Mouse (Mus musculus) splenic B cell, adult 2 months (primary cell): ENCODE measurements around the gene Zfp663.

Source experiments
- DNase-seq: peaks from one replicate; pipeline ENCODE4 v3.0.0-alpha.2; 2011; ENCODE audit warnings: low read depth, low spot score
- H3K27me3 ChIP-seq: 2 replicates; pipeline ENCODE4 v1.6.1; 2012; ENCODE audit warnings: mild to moderate bottlenecking, low read length, moderate library complexity, mixed read lengths; ENCODE audit not compliant: control insufficient read depth, poor library complexity, insufficient read depth, severe bottlenecking
- H3K36me3 ChIP-seq: 2 replicates; pipeline ENCODE4 v1.6.1; 2012; ENCODE audit warnings: mild to moderate bottlenecking, low read length, moderate library complexity, mixed read lengths; ENCODE audit not compliant: control insufficient read depth, poor library complexity, insufficient read depth, severe bottlenecking

The Zfp663 gene

DNA sequence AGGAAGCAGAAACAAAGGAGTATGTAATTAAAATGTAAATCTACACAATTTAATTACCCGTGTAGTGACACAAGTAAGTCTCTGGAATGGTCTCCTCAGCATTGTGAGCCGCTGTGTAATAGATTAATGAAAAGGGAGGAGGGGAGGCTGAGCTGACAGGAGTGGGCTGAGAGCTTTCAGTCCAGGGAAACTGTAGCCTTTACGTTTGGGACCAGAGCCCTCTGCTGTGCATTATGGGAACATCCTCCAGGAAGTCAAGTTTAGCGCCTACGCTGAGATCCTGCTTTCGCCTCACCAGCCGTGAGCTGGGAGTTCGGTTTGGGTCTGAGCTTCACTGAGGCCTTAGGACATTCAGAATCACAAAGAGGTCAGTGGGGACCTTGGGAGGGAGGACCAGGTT is 19.1 kb downstream of the Zfp663 start:
- Histone ChIP-seq H3K27me3 (no peaks in the 10 kb centered on the region; the same call in 1 of the 2 replicates), H3K36me3 (no peaks in the 10 kb centered on the region)
- DNase-seq: no peak

DNA sequence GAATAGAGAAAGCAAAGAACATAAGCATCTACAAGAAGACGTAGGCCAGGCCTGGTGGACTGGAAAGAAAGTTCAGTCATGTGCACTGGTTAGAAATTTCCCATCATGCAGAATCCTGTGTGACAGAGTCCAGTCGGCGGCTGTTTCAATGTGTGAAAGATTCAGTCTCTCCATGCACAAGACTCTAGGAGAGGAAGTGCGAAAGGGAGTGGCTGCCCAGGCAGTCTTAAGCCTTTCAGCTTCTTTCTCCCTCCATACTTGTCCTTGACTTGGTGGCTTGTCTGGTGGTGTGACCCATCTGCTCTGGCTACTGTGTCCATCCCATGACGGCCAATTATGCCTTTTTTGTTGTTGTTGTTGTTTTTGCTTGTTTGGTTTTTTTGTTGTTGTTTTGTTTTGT is 22.3 kb downstream of the Zfp663 start:
- H3K27me3 ChIP-seq: no peaks in the 10 kb centered on the region
- DNase-seq: no peak

DNA sequence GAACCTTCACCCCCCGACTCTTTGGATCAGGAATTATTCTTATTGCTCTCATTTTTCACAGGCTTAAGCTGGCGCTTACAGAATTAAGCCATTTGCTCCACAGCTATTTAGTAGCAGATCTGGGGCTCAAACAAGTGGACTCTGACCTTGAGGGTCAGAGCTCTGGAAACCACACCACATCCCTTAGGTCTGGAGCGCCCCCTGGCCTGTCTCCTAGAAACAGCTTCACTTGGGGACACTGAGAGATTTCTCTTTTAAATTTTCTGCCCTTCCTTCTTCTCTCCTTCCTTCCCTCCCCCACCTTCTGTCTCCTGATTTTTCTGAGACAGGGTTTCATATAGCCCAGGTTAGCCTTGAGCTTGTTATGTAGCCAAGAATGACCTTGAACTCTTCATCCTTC is 31.3 kb downstream of the Zfp663 start:
- peak; percentile 60 for DNase-seq
- Histone ChIP-seq H3K27me3 (no peaks in the 10 kb centered on the region), H3K36me3 (no peaks in the 10 kb centered on the region)

More for the DNA sequence above, 22.3 kb downstream of the Zfp663 start:
- H3K36me3 ChIP-seq: no peaks in the 10 kb centered on the region

DNA sequence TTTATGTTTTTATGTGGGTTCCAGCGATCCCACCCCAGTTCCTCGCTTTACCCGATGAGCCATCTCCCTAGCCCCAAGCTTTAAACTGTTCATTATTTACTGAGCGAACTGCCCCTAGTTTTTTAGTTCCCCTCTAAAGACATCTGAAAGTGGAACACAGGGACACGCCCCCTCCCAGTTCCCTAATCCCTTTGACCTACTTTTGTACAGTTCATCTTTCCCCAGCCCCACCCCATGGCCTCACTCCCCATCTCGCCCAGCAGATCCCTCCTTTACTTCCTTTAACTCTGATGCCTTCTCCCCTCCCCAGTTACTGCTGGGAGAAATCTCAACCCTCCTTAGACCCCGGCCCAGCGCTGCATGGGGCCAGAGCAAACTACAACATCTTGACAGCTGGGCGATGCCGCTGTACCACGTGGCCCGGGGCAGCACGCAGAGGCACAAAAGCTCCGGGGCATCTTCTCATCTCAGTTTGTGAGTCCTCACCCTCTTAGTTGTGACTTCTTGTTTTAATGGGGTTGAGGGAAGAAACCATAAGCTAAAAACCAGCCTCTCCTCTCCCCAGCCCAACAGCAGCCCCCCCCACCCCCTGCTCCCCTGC is 35.8 kb downstream of the Zfp663 start:
- no peaks in the 10 kb centered on the region for H3K36me3 ChIP-seq
- peak; percentile 58 for DNase-seq
- H3K27me3 ChIP-seq: no peaks in the 10 kb centered on the region

DNA sequence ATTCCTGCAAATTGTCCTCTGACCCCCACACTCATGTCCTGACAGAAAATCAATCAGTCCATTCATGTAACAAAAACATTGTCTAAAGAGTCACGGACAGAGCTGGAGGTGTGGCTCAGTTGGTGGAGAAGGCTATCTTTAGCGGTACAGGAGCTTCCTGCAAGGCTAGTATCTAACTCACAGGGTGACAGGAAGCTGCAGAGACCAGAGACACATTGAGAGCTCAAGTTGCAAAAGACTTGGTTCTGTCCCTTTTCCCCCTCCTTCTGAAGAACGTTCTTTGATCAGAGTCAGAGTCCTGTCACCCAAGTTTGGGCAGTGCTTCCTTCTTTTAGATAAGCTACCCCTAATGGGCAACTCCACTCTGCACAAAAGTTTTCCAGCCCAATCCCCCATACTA is 38.8 kb downstream of the Zfp663 start:
- no peak for DNase-seq

DNA sequence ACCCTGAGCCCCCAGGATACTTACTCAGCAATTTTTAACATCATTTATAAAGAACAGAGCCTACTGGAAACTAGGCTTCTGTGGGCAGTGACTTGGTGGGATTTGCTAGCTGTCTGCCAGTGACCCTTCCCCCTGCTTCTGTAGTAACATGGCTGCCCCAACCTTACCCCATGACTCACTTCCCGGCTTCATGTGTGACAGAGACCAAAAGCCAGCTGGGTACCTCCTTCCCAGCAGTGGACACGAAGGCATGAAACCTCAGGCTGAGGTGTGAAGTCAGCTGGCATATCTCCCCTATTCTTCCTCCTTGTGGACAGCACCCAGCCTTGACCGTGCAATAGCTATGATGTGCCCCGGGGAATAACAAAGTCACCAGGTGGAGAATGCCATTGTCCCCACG is 39.8 kb downstream of the Zfp663 start:
- no peaks in the 10 kb centered on the region for H3K27me3 ChIP-seq
- DNase-seq: no peak
- H3K36me3 ChIP-seq: no peaks in the 10 kb centered on the region

More for the DNA sequence above, 38.8 kb downstream of the Zfp663 start:
- Histone ChIP-seq H3K27me3 (no peaks in the 10 kb centered on the region), H3K36me3 (no peaks in the 10 kb centered on the region)

DNA sequence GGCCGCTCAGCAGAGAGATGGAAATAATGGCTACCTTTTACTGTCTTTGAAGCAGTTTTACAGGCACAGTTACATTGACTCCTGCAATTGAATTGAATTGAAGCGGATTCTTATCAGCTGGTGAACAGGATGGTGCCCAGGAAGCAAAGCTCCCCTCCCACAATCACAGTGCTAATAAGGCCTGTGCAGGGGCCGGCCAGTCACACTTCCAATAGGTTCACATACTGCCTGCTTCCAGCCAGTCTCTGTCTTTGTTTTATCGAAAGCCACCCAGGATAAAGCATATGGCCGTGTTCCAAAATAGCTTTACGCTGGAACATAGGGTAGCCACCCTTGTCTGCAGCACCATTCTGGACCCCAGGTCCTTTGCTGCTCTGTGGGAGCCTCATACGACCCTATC is 41.1 kb downstream of the Zfp663 start:
- no peaks in the 10 kb centered on the region for H3K27me3 ChIP-seq
- no peak for DNase-seq
- H3K36me3 ChIP-seq: no peaks in the 10 kb centered on the region

DNA sequence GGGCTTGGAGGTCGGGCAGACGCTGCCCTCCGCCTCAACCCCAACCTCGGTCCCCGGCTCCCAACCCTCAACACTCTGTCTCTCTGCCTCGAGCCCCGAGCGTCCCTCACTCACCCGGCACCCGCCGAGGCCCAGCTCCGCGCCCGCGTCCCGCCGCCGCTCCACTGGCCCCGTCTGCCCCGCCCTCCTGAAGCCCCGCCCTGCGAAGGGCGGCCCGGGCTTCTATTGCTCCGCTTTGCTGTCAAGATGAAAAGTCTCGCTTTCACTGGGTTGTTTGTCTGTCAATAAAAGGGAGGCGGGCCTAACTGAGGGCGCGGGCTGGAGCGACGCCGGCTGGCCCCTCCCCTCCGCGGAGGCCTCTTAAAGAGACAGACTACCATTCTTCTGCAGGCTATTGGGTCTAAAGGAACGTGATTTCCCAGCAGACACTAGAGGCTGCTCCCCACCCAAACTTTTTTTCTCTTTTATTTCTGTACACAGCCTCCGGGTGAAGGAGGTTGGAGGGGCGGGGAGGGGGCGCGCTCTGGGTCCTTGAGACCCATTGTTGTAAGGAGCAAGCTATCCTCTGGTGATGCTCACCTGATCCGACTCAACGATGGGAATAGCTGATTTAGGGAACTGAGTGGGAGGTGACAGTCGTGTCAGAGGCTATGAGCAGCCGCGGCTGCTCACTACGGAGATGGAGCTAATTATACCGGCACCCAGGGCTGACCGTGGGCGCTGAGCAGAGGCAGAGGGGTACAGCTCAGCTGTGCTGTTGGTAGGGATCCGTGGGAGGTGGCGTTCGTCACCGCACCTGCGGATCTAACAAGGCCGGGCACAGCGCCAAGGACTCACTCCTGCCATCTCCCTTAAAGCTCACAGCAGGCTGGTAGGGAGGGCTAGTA is 42.0 kb downstream of the Zfp663 start, which contains the start of gene Elmo2:
Elmo2 (minus strand) TSS at position 176 of the 887 bp plus-strand sequence.
- DNase-seq: peak; percentile 98
- Histone ChIP-seq H3K36me3 (no peaks in the 10 kb centered on the region), H3K27me3 (no peaks in the 10 kb centered on the region)

DNA sequence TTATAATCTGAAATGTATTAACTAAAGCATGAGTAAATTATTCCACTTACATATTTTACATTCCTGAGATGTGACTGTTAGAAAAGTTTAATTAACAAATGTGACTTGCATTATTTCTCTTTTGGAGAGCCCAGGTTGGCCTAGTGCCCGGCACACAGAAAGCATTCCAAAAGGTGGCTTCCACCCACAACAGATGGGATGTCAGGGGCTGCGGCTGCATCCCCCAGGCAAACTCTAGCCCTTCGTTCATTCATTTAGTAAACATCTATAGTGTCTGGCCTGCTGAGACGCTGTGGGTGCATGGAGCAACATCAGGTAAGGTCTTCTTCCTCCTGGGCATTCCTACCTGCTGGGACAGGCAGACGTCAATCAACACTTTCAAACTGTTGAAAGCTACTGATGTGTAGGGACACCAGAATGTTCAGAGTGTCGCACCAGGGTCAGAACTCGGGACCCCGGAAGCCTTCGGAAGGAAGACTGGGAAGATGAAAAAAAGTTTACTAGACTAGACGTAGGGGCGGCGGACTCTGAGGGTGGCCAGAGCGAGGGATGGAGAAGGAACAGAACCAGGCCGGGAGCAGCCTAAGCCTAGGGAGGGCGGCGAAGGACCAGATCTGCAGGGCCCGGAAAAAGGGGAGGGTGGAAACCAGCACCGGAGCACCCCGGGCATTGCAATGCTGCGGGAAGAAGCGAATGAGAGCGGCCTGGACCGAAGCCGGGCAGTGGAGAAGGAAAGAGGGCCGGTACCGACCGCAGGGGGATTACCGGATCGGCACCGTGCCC is 42.8 kb downstream of the Zfp663 start:
- Histone ChIP-seq H3K27me3 (no peaks in the 10 kb centered on the region), H3K36me3 (no peaks in the 10 kb centered on the region)
- DNase-seq: no peak

DNA sequence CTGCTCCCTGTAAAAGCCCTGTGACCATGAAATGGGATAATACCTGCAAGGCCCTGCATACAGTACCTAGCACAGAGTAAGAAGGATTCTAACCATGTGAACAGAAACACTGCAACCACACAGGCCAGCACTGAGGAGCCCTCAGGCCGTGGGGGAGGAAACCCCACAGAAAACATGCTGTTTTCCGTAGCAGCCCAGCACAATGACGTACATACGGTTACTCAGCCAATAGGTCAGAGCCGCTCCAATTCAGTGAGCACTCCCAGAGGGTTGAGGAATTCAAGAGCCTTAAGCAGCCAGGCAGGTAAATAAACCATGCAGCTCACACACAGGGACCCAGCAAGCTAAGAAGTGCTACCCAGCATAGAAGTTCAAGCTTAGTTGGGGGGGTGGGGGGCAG is 44.6 kb downstream of the Zfp663 start:
- Histone ChIP-seq H3K36me3 (no peaks in the 10 kb centered on the region), H3K27me3 (no peaks in the 10 kb centered on the region)
- no peak for DNase-seq

DNA sequence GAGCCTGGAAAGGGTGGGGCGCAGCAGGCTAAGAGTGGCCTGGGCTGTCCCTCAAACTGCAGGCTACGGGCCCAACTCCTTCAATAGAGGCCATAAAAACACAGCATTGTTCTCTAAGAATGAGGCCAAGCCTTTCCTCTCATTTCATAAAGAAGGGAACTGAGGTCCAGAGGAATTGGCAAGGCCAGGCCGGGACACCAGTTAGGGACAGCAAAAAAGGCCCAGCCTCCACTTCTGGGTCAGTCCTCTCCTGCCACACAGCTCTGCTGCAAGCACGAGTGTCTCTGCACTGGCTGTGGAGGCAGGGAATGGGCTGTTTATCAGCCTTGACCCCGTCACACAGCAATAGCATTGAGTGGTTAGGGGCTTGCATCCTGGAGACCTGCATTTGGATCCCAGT is 45.0 kb downstream of the Zfp663 start:
- no peak for DNase-seq
- H3K27me3 ChIP-seq: no peaks in the 10 kb centered on the region
- H3K36me3 ChIP-seq: no peaks in the 10 kb centered on the region

DNA sequence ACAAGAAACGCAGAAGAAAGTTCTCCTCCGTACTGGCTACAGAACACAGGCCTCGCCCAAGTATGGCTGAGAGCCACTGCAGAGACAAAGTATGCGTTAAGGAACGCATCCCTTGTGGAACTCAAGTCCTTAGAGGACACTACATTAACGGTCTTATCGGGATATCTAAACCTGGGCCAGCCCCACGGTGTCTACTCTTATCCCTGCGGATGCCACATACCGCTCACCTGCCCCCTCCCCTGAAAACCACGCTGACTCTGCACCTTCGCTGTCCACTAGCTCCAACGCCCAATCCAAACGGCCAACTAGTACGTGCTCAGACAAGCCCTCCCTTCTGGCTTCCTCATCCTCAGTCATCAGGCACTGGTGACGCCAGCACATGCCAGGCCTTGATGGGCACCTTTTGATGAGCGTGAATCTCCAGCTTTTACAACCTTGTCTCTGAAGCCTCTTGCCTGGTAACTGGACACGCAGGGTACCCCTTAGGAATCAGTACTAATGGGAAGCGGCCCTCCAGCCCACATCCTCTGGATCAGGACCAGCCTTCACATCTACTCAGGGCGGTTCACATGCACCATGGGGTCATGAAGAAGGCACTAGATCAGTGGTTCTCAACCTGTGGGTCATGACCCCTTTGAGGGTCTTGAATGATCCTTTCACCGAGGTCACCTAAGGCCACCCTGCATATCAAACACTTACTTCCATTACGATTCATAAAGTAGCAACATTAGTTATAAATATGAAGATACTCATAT is 46.4 kb downstream of the Zfp663 start:
- no peaks in the 10 kb centered on the region for H3K36me3 ChIP-seq
- H3K27me3 ChIP-seq: no peaks in the 10 kb centered on the region
- no peak for DNase-seq

DNA sequence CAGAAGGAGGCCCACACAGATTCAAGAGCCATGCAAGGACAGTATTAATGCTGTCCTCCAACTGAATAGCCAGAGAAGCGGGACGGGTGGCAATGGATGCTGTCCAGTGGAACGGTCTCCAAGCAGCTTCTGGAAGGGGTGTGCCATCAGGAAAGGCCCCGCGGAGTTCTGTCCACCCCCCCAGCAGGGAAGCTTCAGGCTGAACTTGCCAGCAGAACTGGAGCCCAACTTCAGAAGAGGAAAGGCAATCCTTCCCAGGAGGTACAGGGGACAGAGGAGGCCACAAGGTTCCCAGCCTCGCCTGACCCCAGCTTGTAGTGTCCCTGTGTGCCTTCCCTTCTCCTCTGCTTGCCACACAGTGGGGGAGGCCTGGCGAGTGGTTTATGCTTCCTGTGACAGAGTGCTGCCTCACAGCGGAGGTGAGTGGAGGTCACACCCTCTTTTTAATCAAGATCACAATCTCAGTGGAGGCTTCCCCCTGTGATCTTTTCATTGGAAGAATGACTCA is 47.1 kb downstream of the Zfp663 start:
- Histone ChIP-seq H3K27me3 (no peaks in the 10 kb centered on the region), H3K36me3 (no peaks in the 10 kb centered on the region)
- DNase-seq: peak; percentile 34

DNA sequence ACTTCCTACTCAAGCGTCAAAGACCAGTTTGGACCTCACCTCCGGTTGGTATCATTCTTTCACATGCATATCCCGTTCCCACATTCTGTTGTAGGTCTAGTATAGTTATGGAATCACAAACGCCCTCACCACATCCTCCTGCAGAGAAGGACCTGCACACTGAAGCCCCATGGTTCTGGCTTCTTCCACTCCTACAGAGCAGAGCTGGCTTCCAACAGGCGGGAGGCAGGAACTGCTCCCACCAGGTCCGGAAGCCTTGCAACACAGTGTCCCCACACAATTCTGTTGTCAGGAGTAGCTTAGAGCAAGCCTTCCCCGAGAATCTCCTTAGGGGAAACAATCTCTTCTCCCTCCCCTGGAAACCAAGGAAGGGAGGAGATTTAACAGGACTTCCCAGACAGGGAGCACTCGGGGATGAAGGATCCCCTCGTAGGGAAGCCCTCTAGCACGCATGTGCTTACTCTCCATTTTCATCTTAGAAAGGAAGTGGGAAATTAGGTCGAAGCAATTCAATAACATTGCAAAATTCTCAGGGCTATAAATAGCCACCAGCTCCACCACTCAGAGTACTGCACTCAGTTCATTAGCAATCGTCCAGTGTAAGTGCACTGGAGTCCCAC is 47.9 kb downstream of the Zfp663 start:
- no peak for DNase-seq
- no peaks in the 10 kb centered on the region for H3K27me3 ChIP-seq
- 0 out of 2 replicates have a peak, but pooled peaks cover under 1% of the 10 kb centered on the region for H3K36me3 ChIP-seq
